Mouse (Mus musculus): ENCODE measurements at regions not wholly inside any gene's neighbourhood (a gene's known extent, or its start where the extent isn't known, plus 50 kb on each side); places are given as distances from the start of the nearest gene placed in this dataset.

DNA sequence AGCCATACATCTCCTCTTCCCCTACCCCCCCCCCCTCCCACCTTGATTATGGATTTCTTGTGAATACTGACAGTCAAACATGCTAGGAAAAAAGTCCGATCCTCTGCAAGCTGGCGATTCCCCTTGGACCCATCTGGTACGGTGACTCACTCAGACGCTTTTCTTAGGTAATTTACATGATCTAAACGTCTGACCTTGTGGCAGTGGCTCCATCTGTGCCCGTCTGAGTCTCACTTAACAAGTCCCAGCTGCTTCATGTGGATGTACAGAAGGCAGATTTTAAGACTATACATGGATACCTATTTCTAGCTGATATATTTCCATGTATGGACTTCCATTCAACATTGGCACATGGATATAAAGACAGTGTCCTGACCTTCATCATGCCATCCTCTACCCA is 481.0 kb downstream of the Lipi start:
- TF ChIP-seq CTCF (IDR thresholded peaks at IDR 0.05; ENCODE audit: extremely low read depth, insufficient read depth, low read length), result no peak
- TF ChIP-seq POLR2A (IDR thresholded peaks at IDR 0.05; ENCODE audit: extremely low read depth, insufficient read depth, low read length), result no peak
- Histone ChIP-seq H3K4me1 (ENCODE audit: control insufficient read depth, insufficient read depth, low read length) (no peaks in the 10 kb centered on the region), H3K27ac (ENCODE audit: insufficient read depth, low read length) (no peak overlapping the region), H3K4me3 (ENCODE audit: insufficient read depth, low read length) (no peak overlapping the region)

DNA sequence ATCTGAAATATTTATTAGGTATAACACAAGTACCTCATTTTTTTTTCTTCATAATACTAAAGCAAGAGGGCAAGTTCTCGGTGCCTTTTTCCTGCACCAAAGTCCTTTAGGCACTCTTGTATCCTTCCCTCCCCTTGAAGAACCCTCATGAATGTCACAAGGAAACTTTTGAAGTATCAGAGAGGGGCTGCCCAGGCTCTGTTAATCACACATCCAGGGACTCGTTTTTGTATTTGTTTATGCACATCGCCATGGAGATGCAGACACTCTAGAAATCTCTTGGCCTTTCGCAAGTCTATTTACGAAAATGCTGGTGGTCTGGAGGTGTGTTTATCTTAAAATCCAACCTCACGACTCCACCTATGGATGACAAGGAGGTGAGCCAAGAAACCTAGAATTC is 492.7 kb downstream of the Lipi start:
- Histone ChIP-seq H3K27ac (ENCODE audit: insufficient read depth, low read length) (peak overlapping the region; percentile 31), H3K4me1 (ENCODE audit: control insufficient read depth, insufficient read depth, low read length) (no peaks in the 10 kb centered on the region; the same call in 1 of the 2 replicates), H3K4me3 (ENCODE audit: insufficient read depth, low read length) (peak overlapping the region; percentile 56)
- TF ChIP-seq CTCF (IDR thresholded peaks at IDR 0.05; ENCODE audit: extremely low read depth, insufficient read depth, low read length), result no peak
- no peak for TF ChIP-seq POLR2A (IDR thresholded peaks at IDR 0.05; ENCODE audit: extremely low read depth, insufficient read depth, low read length)

DNA sequence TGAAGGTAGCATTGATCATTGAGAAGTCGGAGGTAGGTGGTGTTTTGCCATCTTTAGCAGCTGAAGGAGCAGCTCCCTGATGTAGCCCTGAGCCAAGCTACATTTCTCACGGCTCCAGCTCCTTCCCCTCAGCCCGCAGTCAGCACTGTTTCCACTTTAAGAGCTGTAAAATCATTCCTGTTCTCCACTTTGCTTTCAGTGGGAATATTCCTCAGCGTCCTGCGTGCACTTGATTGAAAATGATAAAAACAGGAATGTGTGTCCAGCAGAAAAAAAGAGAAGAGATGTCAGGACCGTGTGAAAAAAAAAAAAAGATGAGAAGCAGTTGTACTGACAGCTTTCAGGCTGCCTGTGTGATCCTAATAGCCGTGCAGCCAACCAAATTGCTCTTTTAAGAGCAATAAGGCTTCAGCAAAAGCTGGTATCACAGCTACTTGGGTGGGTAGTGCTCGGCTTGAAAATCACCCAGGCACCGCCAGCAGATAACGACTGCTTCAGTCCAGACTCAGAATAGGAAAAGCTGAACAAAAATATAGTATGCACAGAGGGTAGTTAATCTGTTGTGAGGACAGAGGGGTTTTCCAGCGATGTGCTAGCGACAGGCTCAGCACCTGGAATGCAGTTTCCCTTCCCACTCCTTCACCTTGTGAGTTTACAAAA is 493.3 kb downstream of the Lipi start:
- no peaks in the 10 kb centered on the region; the same call in 1 of the 2 replicates for H3K4me1 ChIP-seq (ENCODE audit: control insufficient read depth, insufficient read depth, low read length)
- peak overlapping the region; percentile 31; the same call in 1 of the 2 replicates for H3K27ac ChIP-seq (ENCODE audit: insufficient read depth, low read length)
- H3K4me3 ChIP-seq (ENCODE audit: insufficient read depth, low read length), result peak overlapping the region; percentile 56
- TF ChIP-seq CTCF (IDR thresholded peaks at IDR 0.05; ENCODE audit: extremely low read depth, insufficient read depth, low read length) (no peak), POLR2A (IDR thresholded peaks at IDR 0.05; ENCODE audit: extremely low read depth, insufficient read depth, low read length) (peak; percentile 51; the same call in 1 of the 2 replicates)

DNA sequence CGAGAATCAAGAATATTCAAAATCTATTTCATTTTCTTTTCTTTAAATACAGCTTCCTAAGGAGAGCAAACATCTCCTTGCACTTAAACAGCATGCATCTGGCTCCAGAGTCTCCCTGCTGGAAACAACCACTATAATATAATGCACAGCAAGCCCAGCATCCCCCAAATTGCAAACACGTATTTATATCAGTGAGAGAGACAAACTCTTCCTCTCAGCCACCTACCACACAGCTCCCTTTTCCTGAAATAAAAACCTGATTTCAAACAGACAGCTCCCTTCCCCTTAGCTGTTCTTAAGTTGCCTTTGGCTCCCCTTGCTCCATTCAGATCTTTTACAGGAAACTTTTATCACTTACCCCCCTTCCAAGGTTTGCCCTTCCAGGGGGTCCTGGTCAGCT is 493.9 kb downstream of the Lipi start:
- Histone ChIP-seq H3K27ac (ENCODE audit: insufficient read depth, low read length) (peak overlapping the region; percentile 31), H3K4me1 (ENCODE audit: control insufficient read depth, insufficient read depth, low read length) (no peaks in the 10 kb centered on the region; the same call in 1 of the 2 replicates), H3K4me3 (ENCODE audit: insufficient read depth, low read length) (peak overlapping the region; percentile 56)
- no peak for TF ChIP-seq CTCF (IDR thresholded peaks at IDR 0.05; ENCODE audit: extremely low read depth, insufficient read depth, low read length)
- 0 out of 2 replicates have a peak, but pooled peaks have one; percentile 34 for TF ChIP-seq POLR2A (IDR thresholded peaks at IDR 0.05; ENCODE audit: extremely low read depth, insufficient read depth, low read length)

DNA sequence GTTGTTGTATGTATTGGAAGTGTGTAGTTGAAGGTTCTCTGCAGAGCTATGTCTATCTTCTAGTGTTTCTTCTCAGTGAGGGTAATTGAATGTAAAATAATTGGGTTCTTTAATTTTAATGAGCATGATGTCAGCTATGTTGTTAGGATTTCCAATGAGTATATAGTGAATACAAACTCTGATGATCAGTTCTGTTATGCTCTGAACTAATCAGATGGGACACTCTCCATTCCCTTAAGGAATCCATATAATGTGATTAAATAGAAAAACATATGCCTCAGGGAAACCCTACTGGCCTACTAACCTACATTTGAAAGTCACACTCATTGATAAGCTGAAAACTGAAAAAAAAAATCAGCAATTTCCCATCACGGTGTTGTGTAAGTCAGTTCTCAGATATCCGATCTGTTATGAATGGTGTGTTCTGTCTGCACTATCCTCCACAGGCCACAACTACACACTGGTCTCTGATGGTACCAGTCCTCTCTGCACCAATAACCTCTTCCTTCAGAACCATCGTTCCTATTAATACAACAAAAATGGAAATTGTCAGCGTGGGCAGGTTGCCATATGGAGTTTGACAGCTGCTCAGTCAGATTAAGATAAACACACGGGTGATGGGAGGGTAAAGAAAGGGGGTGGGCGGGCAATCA is 496.4 kb downstream of the Lipi start:
- H3K4me3 ChIP-seq (ENCODE audit: insufficient read depth, low read length), result peak overlapping the region; percentile 56
- no peaks in the 10 kb centered on the region; the same call in 1 of the 2 replicates for H3K4me1 ChIP-seq (ENCODE audit: control insufficient read depth, insufficient read depth, low read length)
- no peak for TF ChIP-seq CTCF (IDR thresholded peaks at IDR 0.05; ENCODE audit: extremely low read depth, insufficient read depth, low read length)
- no peak for TF ChIP-seq POLR2A (IDR thresholded peaks at IDR 0.05; ENCODE audit: extremely low read depth, insufficient read depth, low read length)
- H3K27ac ChIP-seq (ENCODE audit: insufficient read depth, low read length), result no peak overlapping the region

DNA sequence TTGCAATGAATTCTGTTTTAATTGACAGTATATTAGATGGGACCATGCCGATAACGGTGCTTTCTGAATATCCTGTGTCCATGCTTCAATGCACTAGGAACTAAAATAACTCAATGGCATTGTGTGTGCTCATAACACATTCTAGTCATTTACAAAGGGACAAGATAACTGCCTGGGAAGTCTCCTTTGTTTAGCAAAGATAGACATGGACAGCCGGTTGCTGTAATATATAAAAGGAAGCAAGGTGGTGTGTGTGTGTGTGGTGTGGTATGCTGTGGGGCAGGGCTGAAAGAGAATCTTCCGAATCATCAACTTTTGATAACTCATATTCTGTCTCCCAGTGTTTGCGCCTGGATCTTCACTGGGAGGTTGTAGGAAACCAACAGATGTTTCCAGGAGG is 497.2 kb downstream of the Lipi start:
- Histone ChIP-seq H3K4me1 (ENCODE audit: control insufficient read depth, insufficient read depth, low read length) (no peaks in the 10 kb centered on the region; the same call in 1 of the 2 replicates), H3K27ac (ENCODE audit: insufficient read depth, low read length) (no peak overlapping the region), H3K4me3 (ENCODE audit: insufficient read depth, low read length) (no peak overlapping the region)
- TF ChIP-seq CTCF (IDR thresholded peaks at IDR 0.05; ENCODE audit: extremely low read depth, insufficient read depth, low read length), result no peak
- TF ChIP-seq POLR2A (IDR thresholded peaks at IDR 0.05; ENCODE audit: extremely low read depth, insufficient read depth, low read length), result no peak

DNA sequence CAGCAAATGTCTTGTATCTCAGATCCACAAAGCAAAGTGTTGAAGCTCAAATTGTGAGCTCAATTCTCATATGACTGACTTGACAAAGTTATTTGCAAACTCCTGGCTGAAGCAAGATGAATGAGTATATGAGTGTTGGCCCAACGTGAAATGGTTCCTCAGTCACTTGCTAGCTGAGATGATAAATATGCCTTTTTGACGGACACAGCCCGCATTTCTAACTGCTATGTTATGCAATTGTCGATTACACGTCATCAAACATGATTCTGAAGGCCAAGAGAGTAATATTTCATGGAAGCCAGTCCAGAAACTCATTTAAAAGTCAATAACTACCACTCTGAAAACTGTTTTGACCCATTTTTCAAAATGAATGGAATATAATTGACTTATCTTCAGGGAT is 520.6 kb downstream of the Lipi start:
- Histone ChIP-seq H3K4me3 (ENCODE audit: insufficient read depth, low read length) (no peak overlapping the region), H3K27ac (ENCODE audit: insufficient read depth, low read length) (no peak overlapping the region), H3K4me1 (ENCODE audit: control insufficient read depth, insufficient read depth, low read length) (no peaks in the 10 kb centered on the region)
- TF ChIP-seq CTCF (IDR thresholded peaks at IDR 0.05; ENCODE audit: extremely low read depth, insufficient read depth, low read length) (no peak), POLR2A (IDR thresholded peaks at IDR 0.05; ENCODE audit: extremely low read depth, insufficient read depth, low read length) (no peak)

DNA sequence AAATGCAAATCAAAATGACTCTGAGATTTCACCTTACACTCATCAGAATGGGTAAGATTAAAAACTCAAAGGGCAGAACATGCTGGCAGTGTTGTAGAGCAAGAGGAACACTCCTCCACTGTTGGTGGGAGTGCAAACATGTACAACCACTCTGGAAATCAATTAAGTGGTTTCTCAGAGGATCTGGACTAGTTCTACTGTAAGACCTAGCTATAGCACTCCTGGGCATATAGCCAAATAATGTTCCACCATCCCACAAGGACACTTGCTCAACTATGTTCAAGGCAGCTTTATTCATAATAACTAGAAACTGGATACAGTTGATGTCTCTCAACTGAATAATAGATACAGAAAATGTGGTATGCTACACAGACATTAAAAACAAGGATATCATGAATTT is 532.9 kb downstream of the Lipi start:
- Histone ChIP-seq H3K4me3 (ENCODE audit: insufficient read depth, low read length) (no peak overlapping the region), H3K27ac (ENCODE audit: insufficient read depth, low read length) (no peak overlapping the region), H3K4me1 (ENCODE audit: control insufficient read depth, insufficient read depth, low read length) (no peaks in the 10 kb centered on the region)
- TF ChIP-seq CTCF (IDR thresholded peaks at IDR 0.05; ENCODE audit: extremely low read depth, insufficient read depth, low read length) (no peak), POLR2A (IDR thresholded peaks at IDR 0.05; ENCODE audit: extremely low read depth, insufficient read depth, low read length) (no peak)

DNA sequence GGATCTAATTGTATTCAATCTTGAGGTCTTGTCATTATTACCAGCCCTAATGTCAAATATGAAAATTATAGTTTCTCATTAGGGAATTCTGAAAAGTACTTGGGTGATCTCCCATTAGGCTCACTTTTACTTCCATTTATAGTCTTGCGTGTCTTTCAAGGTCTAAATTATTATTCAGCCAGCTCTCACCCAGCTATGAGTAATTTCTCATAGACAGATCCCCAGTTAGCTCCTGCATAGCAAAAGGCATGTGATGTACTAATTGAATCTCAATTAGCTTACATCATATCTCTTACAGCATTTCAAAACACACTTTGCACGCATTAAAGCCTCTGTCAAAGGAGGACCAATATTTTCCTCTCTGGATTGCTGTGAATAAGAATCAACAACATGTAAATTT is 539.9 kb downstream of the Lipi start:
- H3K4me1 ChIP-seq (ENCODE audit: control insufficient read depth, insufficient read depth, low read length), result no peaks in the 10 kb centered on the region
- no peak overlapping the region for H3K4me3 ChIP-seq (ENCODE audit: insufficient read depth, low read length)
- no peak overlapping the region for H3K27ac ChIP-seq (ENCODE audit: insufficient read depth, low read length)
- no peak for TF ChIP-seq CTCF (IDR thresholded peaks at IDR 0.05; ENCODE audit: extremely low read depth, insufficient read depth, low read length)
- TF ChIP-seq POLR2A (IDR thresholded peaks at IDR 0.05; ENCODE audit: extremely low read depth, insufficient read depth, low read length), result no peak
